Mouse (Mus musculus): ENCODE results near the gene Zc3h12a. TPM values are rescaled to one million over a fixed set of nuclear protein-coding genes. Genes with fewer than 3 reads are reported as not detected.

Zc3h12a gene
- polyA plus RNA-seq, 1 experiment from 2014 or later: 0.90 TPM

DNA sequence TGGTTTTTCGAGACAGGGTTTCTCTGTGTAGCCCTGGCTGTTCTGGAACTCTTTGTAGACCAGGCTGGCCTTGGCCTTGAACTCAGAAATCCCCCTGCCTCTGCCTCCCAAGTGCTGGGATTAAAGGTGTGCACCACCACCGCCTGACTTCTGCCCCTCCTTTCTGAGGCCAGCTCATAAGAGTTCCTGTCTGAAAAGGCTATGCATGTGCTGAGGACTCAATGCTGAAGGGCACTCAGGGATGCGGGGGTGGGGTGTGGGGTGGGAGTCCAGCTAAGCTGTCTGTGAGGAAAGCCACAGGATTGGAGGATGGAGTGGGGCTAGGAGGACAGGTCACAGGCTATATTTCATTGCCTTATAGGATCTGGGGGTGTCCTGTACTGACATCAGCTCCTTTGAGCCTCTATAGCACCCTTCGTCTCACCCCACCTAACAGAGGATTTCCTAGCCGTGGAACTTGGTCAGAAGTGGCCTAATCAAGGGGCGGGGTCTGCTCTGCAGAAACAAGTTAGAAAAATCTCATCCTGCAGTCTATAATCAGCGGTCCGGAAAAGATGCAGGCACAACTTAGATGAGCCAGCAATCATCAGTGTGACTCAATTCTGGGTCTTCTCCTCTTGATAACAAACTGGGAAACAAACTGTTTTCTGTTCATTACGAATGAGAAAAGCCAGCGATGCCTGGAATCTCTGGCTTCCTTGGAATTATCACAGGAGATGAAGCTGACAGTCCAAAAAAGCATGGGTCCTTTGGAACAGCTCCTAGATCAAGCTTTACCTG lies 7.6 kb upstream of the Zc3h12a start:
- DNase-seq (ENCODE audit: low spot score) (no peak), ATAC-seq (ENCODE audit: insufficient read depth, low FRiP score, low TSS enrichment) (no peak)
- 84% methylated on average over 10 of the region's 10 CpGs for WGBS

DNA sequence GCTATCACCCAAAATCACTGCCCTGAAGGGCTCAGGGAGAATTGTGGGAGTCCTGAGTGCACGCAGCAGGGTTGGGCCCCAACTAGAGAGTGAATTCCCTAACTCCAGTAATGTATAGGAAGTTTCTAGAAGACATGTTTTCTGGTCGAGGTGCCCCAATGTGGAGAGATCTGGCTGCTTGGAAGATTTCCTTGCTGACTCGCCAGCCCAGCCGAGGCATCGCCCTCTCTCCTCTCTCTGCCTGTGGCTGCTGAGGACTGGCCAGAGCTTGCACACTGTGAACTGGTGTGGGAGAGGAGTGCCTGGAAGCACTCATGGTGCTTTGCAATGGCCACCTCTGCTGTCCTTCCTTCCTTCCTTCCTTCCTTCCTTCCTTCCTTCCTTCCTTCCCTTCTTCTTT lies 7.0 kb upstream of the Zc3h12a start:
- WGBS: 81% methylated on average over 5 of the region's 5 CpGs
- Histone ChIP-seq H3K27ac (ENCODE audit: low read depth, low read length) (no peak overlapping the region), H3K9me3 (ENCODE audit: control insufficient read depth, low read length) (no peaks in the 10 kb centered on the region), H3K4me1 (ENCODE audit: control insufficient read depth, insufficient read depth, low read length) (no peaks in the 10 kb centered on the region), H3K9ac (ENCODE audit: low read length) (no peak overlapping the region), H3K4me2 (ENCODE audit: low read depth) (no peak overlapping the region), H3K36me3 (ENCODE audit: control insufficient read depth, insufficient read depth, low read length) (no peaks in the 10 kb centered on the region), H3K27me3 (ENCODE audit: control insufficient read depth, insufficient read depth, low read length) (no peaks in the 10 kb centered on the region), H3K4me3 (ENCODE audit: low read depth, low read length) (no peak overlapping the region)
- no peak for DNase-seq (ENCODE audit: low spot score)
- ATAC-seq (ENCODE audit: insufficient read depth, low FRiP score, low TSS enrichment): no peak

More for the DNA sequence above, 7.6 kb upstream of the Zc3h12a start:
- no peaks in the 10 kb centered on the region for H3K4me1 ChIP-seq (ENCODE audit: control insufficient read depth, insufficient read depth, low read length)
- H3K27me3 ChIP-seq (ENCODE audit: control insufficient read depth, insufficient read depth, low read length): no peaks in the 10 kb centered on the region
- H3K27ac ChIP-seq (ENCODE audit: low read depth, low read length): no peak overlapping the region
- no peaks in the 10 kb centered on the region for H3K36me3 ChIP-seq (ENCODE audit: control insufficient read depth, insufficient read depth, low read length)
- no peak overlapping the region for H3K9ac ChIP-seq (ENCODE audit: low read length)
- no peak overlapping the region for H3K4me3 ChIP-seq (ENCODE audit: low read depth, low read length)
- no peak overlapping the region for H3K4me2 ChIP-seq (ENCODE audit: low read depth)
- no peaks in the 10 kb centered on the region for H3K9me3 ChIP-seq (ENCODE audit: control insufficient read depth, low read length)

DNA sequence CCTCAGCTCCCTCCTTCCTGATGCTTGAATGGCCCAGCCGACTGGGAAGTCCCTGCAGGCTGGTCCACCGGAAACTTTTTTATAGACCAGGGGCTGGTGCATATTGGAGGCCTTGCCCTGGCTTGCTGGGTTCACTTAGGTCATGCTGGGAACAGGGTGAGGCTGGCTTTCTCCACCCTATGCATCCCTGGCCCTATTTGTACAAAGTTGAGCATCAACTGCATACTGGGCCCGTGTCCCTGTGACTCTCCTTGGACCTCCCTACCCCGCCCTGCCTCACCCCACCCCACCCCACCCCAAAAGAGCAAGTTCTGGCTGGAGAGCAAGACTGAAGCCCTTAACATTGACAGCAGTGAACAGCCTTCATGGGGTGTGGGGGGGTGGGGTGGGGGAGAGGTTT lies 6.6 kb upstream of the Zc3h12a start:
- Histone ChIP-seq H3K9me3 (ENCODE audit: control insufficient read depth, low read length) (no peaks in the 10 kb centered on the region), H3K27me3 (ENCODE audit: control insufficient read depth, insufficient read depth, low read length) (no peaks in the 10 kb centered on the region), H3K9ac (ENCODE audit: low read length) (no peak overlapping the region), H3K27ac (ENCODE audit: low read depth, low read length) (no peak overlapping the region), H3K4me2 (ENCODE audit: low read depth) (no peak overlapping the region), H3K4me1 (ENCODE audit: control insufficient read depth, insufficient read depth, low read length) (no peaks in the 10 kb centered on the region), H3K36me3 (ENCODE audit: control insufficient read depth, insufficient read depth, low read length) (no peaks in the 10 kb centered on the region), H3K4me3 (ENCODE audit: low read depth, low read length) (no peak overlapping the region)
- ATAC-seq (ENCODE audit: insufficient read depth, low FRiP score, low TSS enrichment) (no peak), DNase-seq (ENCODE audit: low spot score) (no peak)
- WGBS: 80% methylated on average over 4 of the region's 4 CpGs

DNA sequence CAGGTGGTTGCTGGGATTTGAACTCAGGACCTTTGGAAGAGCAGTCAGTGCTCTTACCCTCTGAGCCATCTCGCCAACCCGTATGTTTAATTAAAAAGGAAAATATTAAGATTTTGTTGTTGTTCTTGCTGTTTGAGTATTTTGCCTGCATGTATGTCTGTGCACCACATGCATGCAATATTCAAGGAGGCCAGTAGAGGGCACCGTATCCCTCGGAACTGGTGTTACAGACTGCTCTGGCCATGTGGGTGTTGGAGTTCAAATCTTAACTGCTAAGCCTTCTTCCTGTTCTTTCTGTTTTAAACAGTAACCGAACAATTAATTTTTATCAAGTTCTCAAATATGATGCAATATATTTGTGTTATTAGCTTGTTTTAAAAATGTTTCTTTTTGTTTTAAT lies 4.8 kb upstream of the Zc3h12a start:
- ATAC-seq (ENCODE audit: insufficient read depth, low FRiP score, low TSS enrichment): no peak
- peak; percentile 66 for DNase-seq (ENCODE audit: low spot score)
- H3K27ac ChIP-seq (ENCODE audit: low read depth, low read length): no peak overlapping the region
- 0 out of 2 replicates have a peak, but pooled peaks cover 2% of the 10 kb centered on the region for H3K27me3 ChIP-seq (ENCODE audit: control insufficient read depth, insufficient read depth, low read length)
- no peaks in the 10 kb centered on the region for H3K4me1 ChIP-seq (ENCODE audit: control insufficient read depth, insufficient read depth, low read length)
- no peaks in the 10 kb centered on the region for H3K9me3 ChIP-seq (ENCODE audit: control insufficient read depth, low read length)
- no peak overlapping the region for H3K4me3 ChIP-seq (ENCODE audit: low read depth, low read length)
- H3K9ac ChIP-seq (ENCODE audit: low read length): no peak overlapping the region
- WGBS: 25% methylated on average over 5 of the region's 5 CpGs
- no peak overlapping the region for H3K4me2 ChIP-seq (ENCODE audit: low read depth)
- H3K36me3 ChIP-seq (ENCODE audit: control insufficient read depth, insufficient read depth, low read length): no peaks in the 10 kb centered on the region

DNA sequence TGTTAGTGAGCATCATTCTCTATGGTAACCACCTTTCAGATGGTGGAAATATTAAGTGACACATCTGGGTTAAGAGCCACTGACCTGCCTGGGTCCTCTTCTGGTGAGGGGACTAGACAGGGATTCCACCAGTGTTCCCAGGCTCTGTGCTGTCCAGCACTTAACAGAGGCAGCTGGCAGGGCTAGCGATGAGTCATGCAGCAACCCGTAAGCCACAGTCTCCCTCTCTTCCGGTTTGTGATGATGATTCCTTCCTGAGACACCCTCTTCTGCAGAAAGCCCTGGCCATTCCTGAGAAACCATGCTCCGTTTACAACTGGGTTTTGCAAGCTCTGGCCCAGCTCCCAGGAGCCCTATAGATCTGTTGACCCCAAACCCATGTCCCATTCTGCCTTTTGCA lies 3.9 kb upstream of the Zc3h12a start:
- ATAC-seq (ENCODE audit: insufficient read depth, low FRiP score, low TSS enrichment): no peak
- no peaks in the 10 kb centered on the region for H3K36me3 ChIP-seq (ENCODE audit: control insufficient read depth, insufficient read depth, low read length)
- no peaks in the 10 kb centered on the region for H3K9me3 ChIP-seq (ENCODE audit: control insufficient read depth, low read length)
- 78% methylated on average over 4 of the region's 4 CpGs for WGBS
- no peak overlapping the region for H3K4me2 ChIP-seq (ENCODE audit: low read depth)
- no peak for DNase-seq (ENCODE audit: low spot score)
- H3K4me3 ChIP-seq (ENCODE audit: low read depth, low read length): no peak overlapping the region
- no peak overlapping the region for H3K9ac ChIP-seq (ENCODE audit: low read length)
- H3K4me1 ChIP-seq (ENCODE audit: control insufficient read depth, insufficient read depth, low read length): no peaks in the 10 kb centered on the region
- H3K27me3 ChIP-seq (ENCODE audit: control insufficient read depth, insufficient read depth, low read length): 0 out of 2 replicates have a peak, but pooled peaks cover 2% of the 10 kb centered on the region
- no peak overlapping the region for H3K27ac ChIP-seq (ENCODE audit: low read depth, low read length)

DNA sequence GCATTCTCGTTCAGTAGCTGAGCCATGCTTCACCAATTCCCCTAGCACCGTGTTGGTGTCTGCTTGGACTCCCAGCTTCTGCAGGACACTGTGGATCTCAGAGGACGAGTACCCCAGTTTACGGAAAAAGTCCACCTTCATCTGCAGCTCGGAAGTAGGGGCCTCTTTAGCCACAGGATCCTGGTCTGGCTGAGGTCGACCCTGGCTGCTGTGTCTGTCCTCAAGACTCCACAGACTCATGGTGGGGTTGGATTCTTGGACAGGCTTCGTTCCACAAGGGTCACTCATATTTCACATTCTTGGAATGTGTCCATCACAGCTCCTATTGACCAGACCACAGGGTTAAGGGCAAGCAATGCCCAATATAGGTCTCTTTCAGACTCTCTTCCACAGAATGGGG lies 879 bp downstream of the Zc3h12a start:
- Histone ChIP-seq H3K4me3 (ENCODE audit: low read depth, low read length) (no peak overlapping the region), H3K9me3 (ENCODE audit: control insufficient read depth, low read length) (no peaks in the 10 kb centered on the region), H3K4me1 (ENCODE audit: control insufficient read depth, insufficient read depth, low read length) (peaks cover 5% of the 10 kb centered on the region; the same call in 1 of the 2 replicates), H3K4me2 (ENCODE audit: low read depth) (peak overlapping the region; percentile 97; the same call in 1 of the 2 replicates), H3K27me3 (ENCODE audit: control insufficient read depth, insufficient read depth, low read length) (0 out of 2 replicates have a peak, but pooled peaks cover 2% of the 10 kb centered on the region), H3K9ac (ENCODE audit: low read length) (no peak overlapping the region), H3K27ac (ENCODE audit: low read depth, low read length) (no peak overlapping the region), H3K36me3 (ENCODE audit: control insufficient read depth, insufficient read depth, low read length) (no peaks in the 10 kb centered on the region)
- DNase-seq (ENCODE audit: low spot score): no peak
- 76% methylated on average over 7 of the region's 7 CpGs for WGBS
- ATAC-seq (ENCODE audit: insufficient read depth, low FRiP score, low TSS enrichment): no peak

DNA sequence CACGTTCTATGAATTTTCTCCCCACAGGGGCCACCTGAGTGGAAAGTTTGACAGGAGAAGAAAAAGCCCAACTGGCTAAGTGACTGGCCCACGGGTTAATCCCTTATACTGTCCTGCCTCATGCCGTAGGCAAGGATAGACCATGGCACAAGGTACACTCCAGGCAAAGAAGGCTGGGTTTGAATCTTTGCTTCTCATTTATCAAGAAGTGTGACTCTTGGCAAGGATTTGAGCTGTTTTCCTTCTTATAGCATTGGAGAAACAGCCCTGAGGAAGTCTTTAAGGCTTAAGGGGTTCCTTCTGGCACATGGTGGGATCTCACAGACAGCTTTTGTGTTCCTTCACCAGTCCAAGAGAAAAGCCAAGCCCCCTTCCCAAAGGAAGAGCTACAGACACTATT lies 1.5 kb downstream of the Zc3h12a start:
- no peak for ATAC-seq (ENCODE audit: insufficient read depth, low FRiP score, low TSS enrichment)
- WGBS: 93% methylated on average over 3 of the region's 3 CpGs
- Histone ChIP-seq H3K4me3 (ENCODE audit: low read depth, low read length) (no peak overlapping the region), H3K9ac (ENCODE audit: low read length) (no peak overlapping the region), H3K9me3 (ENCODE audit: control insufficient read depth, low read length) (no peaks in the 10 kb centered on the region), H3K27ac (ENCODE audit: low read depth, low read length) (no peak overlapping the region), H3K4me1 (ENCODE audit: control insufficient read depth, insufficient read depth, low read length) (peaks cover 5% of the 10 kb centered on the region; the same call in 1 of the 2 replicates), H3K4me2 (ENCODE audit: low read depth) (no peak overlapping the region), H3K27me3 (ENCODE audit: control insufficient read depth, insufficient read depth, low read length) (0 out of 2 replicates have a peak, but pooled peaks cover 2% of the 10 kb centered on the region), H3K36me3 (ENCODE audit: control insufficient read depth, insufficient read depth, low read length) (no peaks in the 10 kb centered on the region)
- no peak for DNase-seq (ENCODE audit: low spot score)

DNA sequence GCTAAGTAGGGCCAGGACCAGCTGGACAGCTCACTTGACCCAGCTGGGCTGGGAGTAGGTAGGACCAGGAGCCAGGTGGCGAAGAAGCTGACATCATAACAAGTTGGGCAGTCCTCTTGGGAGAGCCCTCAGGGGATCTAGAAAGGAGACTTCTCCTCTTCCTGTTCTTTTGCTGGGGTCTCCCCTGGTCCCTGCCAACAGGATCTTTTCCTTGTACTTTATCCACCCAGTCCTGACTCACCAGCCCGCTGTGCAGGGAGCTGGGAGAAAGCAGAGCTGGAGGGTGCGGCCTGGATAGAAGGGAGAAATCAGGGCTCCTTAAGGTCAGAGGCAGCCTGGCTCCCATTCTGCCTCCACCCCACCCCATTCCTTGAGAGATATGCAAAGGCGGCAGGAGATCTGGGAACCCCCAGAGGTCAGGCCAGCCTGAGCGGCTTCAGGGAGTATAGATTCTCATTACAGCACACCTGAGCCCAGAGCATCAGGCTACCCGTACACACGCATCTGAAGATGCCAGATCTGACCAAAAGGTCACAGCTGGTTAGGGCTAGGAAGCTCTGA lies 2.2 kb downstream of the Zc3h12a start:
- Histone ChIP-seq H3K36me3 (ENCODE audit: control insufficient read depth, insufficient read depth, low read length) (no peaks in the 10 kb centered on the region), H3K27ac (ENCODE audit: low read depth, low read length) (no peak overlapping the region), H3K27me3 (ENCODE audit: control insufficient read depth, insufficient read depth, low read length) (0 out of 2 replicates have a peak, but pooled peaks cover 2% of the 10 kb centered on the region), H3K4me2 (ENCODE audit: low read depth) (no peak overlapping the region), H3K4me1 (ENCODE audit: control insufficient read depth, insufficient read depth, low read length) (peaks cover 5% of the 10 kb centered on the region; the same call in 1 of the 2 replicates), H3K9ac (ENCODE audit: low read length) (no peak overlapping the region), H3K4me3 (ENCODE audit: low read depth, low read length) (no peak overlapping the region), H3K9me3 (ENCODE audit: control insufficient read depth, low read length) (no peaks in the 10 kb centered on the region)
- WGBS: 77% methylated on average over 7 of the region's 7 CpGs
- ATAC-seq (ENCODE audit: insufficient read depth, low FRiP score, low TSS enrichment): no peak
- DNase-seq (ENCODE audit: low spot score): no peak

Data from neural tube, embryonic 11.5 days (tissue).